Mouse (Mus musculus): ENCODE results near the gene Scrt2.

Gene Scrt2

GRCm38 (mm10) chr2:152108702-152109101 lies 27.4 kb downstream of the Scrt2 start:
- DNase-seq = no peak

GRCm38 (mm10) chr2:152109386-152109785 lies 28.1 kb downstream of the Scrt2 start:
- no peak for DNase-seq

GRCm38 (mm10) chr2:152111311-152111710 lies 30.0 kb downstream of the Scrt2 start:
- DNase-seq = no peak

GRCm38 (mm10) chr2:152111920-152112319 lies 30.6 kb downstream of the Scrt2 start:
- peak; percentile 92 for DNase-seq

GRCm38 (mm10) chr2:152112490-152112889 lies 31.2 kb downstream of the Scrt2 start:
- DNase-seq = no peak

GRCm38 (mm10) chr2:152112970-152113369 lies 31.6 kb downstream of the Scrt2 start:
- DNase-seq = no peak

- DNase-seq = no peak
Observed at GRCm38 (mm10) chr2:152114057-152114975, 33.0 kb downstream of the Scrt2 start.

GRCm38 (mm10) chr2:152117694-152118093 lies 36.4 kb downstream of the Scrt2 start:
- DNase-seq = no peak

- no peak for DNase-seq
Observed at GRCm38 (mm10) chr2:152119228-152119865, 38.0 kb downstream of the Scrt2 start.

GRCm38 (mm10) chr2:152122896-152123295 lies 41.6 kb downstream of the Scrt2 start:
- no peak for DNase-seq

- DNase-seq = no peak
Observed at GRCm38 (mm10) chr2:152128597-152128996, 47.3 kb downstream of the Scrt2 start.

- DNase-seq = no peak
Observed at GRCm38 (mm10) chr2:152129778-152130177, 48.4 kb downstream of the Scrt2 start.

GRCm38 (mm10) chr2:152132016-152132415 lies 50.7 kb downstream of the Scrt2 start:
- DNase-seq = no peak

- DNase-seq = no peak
Observed at GRCm38 (mm10) chr2:152132691-152133090, 51.4 kb downstream of the Scrt2 start.

GRCm38 (mm10) chr2:152139191-152139987 lies 58.1 kb downstream of the Scrt2 start:
- no peak for DNase-seq

- no peak for DNase-seq
Observed at GRCm38 (mm10) chr2:152140941-152141340, 59.6 kb downstream of the Scrt2 start.

- DNase-seq = no peak
Observed at GRCm38 (mm10) chr2:152141491-152141890, 60.2 kb downstream of the Scrt2 start.

- no peak for DNase-seq
Observed at GRCm38 (mm10) chr2:152142046-152142445, 60.7 kb downstream of the Scrt2 start.

- no peak for DNase-seq
Observed at GRCm38 (mm10) chr2:152142571-152142970, 61.2 kb downstream of the Scrt2 start.

GRCm38 (mm10) chr2:152143279-152144157 lies 62.2 kb downstream of the Scrt2 start, which contains the start of gene Tcf15:
TSS of gene Tcf15 (plus strand) at chr2:152143561.
- DNase-seq = no peak

- DNase-seq = no peak
Observed at GRCm38 (mm10) chr2:152144158-152144450, 62.8 kb downstream of the Scrt2 start.

- DNase-seq = no peak
Observed at GRCm38 (mm10) chr2:152144501-152144900, 63.2 kb downstream of the Scrt2 start.

Data from cerebellum, adult 9-10 months (tissue).